Mouse (Mus musculus): ENCODE results near the gene Zcchc2. TPM values are rescaled to one million over a fixed set of nuclear protein-coding genes. Genes with fewer than 3 reads are reported as not detected.

The Zcchc2 gene
- polyA plus RNA-seq, 1 experiment from 2014 or later = 3.4 TPM

Other genes starting within 250 kb of the Zcchc2 start
- gene Tnfrsf11a, start 209.7 kb upstream of the Zcchc2 start, polyA plus RNA-seq (2015; fragmentation: Nextera tagmentation; extraction: Ambion mirVana) = 0.41 and 0.43 TPM in 2 replicates
- 7.1 TPM in 2 replicates for gene Phlpp1, start 181.3 kb downstream of the Zcchc2 start, polyA plus RNA-seq (2015; fragmentation: Nextera tagmentation; extraction: Ambion mirVana)